Mouse (Mus musculus): ENCODE data around the gene Tnfrsf1a. TPM values are rescaled to one million over a fixed set of nuclear protein-coding genes. Genes with fewer than 3 reads are reported as not detected.

The Tnfrsf1a gene
- total and polyA plus RNA-seq, 3 experiments: 208 to 368 (median 308) TPM

DNA sequence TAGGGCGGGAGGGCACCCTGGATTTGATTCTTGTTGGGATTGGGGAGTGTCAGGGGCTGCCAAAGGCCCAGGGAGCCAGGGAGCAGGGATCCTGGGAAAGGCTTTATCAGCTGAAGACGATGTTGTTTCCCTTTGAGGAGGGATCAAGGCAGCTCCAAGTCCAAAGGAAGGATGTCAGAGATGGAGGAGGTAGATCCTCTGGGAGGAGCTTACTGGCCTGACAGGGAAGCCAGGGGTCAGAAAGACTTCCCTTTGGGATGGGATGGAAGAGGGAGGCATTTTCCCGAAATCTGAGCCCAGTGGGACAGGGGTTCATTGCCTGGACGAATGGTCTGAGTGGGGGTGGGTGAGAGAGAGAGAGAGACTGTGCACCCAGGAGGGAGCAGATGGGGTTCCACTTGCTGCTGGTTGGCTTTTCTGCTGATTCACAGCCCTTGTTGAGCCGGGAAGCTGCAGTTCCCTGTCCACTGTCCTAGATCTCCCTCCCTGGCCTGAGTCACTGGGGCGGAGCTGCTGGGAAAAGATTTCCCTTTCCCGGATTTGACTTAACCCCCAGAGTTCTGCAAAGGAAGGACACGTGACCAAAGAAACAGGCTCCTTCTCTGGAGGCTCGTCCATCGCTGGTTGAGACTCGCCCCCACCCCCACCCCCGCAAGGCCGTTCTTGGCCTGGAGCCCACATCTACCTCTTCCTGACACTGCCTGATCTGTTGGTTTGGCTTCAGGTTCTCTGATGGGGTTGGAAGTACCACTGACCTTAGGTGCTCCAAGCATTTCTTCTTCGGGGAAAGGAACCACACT, 5.4 kb downstream of the Tnfrsf1a start:
- peak; percentile 91 for DNase-seq

- no peak for DNase-seq
Observed at GRCm38 (mm10) chr6:125355197-125355741, 6.1 kb downstream of the Tnfrsf1a start.

DNA sequence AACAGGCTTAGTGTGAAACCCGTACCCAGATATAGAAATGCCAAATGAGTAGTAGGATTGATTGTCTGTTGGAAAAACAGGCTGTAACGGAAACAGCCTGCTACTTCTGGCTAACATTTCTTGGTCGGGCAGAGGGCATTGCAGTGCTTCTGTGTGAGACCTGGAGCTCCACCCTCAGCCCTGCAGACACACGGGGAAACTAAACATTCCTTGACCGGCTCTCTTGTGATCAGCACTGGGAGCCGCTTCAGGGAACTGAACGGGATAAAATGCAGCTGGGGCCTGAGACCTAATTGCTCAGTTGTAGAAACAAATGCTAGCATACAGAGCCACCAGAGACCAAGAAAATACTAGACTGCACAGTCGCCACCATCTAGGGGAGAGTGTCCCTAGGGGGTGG, 7.1 kb downstream of the Tnfrsf1a start:
- DNase-seq: no peak

- no peak for DNase-seq
Observed at GRCm38 (mm10) chr6:125357334-125357733, 8.2 kb downstream of the Tnfrsf1a start.

DNA sequence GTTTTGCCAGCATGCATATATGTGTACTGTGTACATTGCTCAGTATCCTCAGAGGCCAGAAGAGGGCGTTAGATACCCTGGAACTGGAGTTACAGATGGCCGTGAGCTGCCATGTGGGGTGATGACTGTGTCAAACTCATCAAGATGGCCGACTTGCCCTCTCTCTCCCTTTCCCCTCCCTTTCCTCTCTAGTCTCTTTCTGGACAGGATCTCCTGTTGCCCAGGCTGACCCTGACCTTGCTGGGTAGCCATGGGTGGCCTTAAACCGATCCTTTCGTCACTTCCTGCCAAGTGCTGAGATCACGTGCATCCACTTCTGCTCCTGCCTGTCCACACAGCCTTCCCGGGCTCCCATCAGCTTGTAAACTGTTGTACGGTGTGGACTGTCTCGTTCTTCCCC, 10.8 kb downstream of the Tnfrsf1a start:
- DNase-seq: peak; percentile 82

- no peak for DNase-seq
Observed at GRCm38 (mm10) chr6:125360846-125361245, 11.7 kb downstream of the Tnfrsf1a start.

DNA sequence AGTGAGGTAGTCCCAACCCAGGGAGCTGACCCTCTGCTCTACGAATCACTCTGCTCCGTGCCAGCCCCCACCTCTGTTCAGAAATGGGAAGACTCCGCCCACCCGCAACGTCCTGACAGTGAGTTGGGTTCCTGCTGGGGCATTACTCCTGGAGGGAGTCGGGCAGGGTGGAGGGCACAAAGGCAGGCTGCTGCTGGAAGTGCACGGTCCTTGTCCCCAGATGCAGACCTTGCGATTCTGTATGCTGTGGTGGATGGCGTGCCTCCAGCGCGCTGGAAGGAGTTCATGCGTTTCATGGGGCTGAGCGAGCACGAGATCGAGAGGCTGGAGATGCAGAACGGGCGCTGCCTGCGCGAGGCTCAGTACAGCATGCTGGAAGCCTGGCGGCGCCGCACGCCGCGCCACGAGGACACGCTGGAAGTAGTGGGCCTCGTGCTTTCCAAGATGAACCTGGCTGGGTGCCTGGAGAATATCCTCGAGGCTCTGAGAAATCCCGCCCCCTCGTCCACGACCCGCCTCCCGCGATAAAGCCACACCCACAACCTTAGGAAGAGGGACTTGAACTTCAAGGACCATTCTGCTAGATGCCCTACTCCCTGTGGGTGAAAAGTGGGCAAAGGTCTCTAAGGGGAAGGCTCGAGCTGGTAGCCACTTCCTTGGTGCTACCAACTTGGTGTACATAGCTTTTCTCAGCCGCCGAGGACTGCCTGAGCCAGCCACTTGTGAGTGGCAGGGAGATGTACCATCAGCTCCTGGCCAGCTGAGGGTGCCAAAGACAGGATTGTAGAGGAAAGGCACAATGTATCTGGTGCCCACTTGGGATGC, 12.5 kb downstream of the Tnfrsf1a start:
- DNase-seq: peak; percentile 74

DNA sequence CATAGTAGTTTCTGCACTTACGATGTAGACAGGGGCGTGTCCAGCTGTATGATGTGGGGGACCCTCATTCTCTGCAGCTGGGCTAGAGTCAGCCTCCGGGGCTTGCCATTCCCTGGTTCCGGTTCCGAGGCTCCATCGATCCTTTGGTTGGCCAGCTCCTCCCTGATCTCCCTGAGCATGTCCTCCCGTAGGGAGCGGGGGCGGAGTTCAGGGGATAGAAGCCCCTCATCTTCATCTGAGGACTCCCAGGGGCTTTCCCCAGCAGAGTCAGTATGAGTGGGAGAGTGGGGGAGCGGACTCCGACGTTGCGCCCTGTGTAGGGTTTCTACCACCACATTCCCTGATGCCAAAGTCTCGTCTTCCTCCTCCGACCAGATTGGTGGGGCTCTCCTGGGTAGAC, 13.9 kb downstream of the Tnfrsf1a start:
- no peak for DNase-seq

DNA sequence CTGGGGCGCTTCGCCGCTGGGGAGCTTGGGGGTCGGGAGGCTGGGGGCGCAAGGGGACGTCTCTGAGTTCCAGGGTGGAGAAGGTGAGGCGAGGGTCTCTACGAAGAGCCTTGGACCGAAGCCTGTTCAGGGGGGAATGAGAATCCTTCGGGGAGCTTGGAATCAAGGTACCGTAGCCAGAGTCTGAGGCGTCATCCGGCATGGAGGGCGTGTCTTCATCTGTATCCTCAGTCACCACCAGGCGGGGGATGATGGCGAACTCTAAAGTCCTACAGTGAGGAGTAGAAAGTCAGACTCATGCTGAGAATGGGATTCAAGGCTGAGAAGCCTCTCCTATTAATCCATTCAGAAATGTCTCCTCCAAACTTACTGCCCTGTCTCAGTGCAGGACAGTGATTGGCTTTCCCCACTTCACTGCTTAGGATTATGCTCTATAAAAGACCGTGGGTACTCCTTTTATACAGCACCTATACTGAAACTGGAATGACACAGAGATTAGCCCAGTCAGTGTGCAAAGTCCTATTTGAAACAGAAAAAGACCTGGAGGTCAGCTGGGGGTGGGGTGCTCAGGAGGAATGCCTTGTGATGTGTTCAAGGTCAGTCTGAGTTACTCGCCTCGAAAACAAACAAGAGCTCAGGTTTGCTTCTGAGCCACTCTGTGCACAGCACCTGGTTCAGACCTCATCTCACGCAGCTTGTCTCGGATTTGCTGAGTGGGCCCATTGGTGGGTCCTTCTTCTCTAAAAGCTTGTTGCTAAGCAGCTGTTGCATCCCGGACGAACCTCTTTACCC, 14.5 kb downstream of the Tnfrsf1a start:
- DNase-seq: no peak

DNA sequence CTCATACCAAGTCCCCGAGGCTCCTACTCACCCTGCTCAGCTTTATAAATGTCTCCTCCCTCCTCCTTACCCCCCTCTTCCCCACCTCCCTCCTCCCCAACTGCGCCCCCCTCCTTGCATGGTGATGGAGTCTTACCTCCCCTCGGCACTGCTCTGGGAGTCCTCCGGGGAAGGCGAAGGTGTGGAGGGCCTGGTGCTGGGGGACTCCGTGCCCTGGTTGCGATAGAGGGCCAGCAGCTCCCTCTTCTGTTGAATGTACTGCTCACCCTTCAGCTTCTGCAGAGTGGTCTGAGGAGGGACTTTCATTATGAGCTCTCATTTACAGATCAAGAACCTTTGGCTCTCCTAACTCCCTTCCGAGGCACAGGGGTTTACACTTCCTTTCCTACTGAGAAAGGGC, 15.3 kb downstream of the Tnfrsf1a start:
- no peak for DNase-seq

DNA sequence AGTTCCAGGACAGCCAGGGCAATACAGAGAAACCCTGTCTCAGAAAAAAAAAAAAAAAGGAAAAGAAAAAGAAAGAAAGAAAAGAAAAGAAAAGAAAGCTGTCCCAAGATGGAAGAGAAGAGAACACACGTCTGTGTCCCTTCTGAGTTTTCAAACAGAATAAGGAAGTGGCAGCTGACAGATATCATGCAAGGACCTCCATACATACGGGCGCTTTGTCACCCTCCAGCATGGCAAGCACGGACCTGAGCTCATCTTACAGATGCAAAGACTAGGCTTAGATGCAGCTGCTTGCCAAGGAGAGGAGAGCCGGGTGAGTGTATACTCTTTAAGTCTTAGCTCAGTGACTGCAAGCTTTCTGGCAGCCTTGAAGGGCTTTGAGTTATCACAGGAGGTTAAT, 16.4 kb downstream of the Tnfrsf1a start:
- no peak for DNase-seq

DNA sequence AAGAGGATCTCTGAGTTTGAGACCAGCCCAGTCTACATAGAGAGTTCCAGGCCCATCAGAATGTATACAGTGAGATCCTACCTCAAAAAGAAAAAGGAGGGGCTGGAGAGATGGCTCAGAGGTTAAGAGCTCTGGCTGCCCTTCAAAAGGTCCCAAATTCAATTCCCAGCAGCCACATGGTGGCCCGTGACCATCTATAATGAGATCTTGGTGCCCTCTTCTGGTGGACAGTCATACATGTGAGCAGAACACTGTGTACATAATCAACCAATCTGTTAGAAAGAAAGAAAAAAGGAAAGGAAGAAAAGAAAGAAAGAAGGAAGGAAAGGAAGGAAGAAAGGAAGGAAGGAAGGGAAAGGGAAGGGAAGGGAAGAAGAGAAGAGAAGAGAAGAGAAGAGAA, 17.0 kb downstream of the Tnfrsf1a start:
- no peak for DNase-seq

DNA sequence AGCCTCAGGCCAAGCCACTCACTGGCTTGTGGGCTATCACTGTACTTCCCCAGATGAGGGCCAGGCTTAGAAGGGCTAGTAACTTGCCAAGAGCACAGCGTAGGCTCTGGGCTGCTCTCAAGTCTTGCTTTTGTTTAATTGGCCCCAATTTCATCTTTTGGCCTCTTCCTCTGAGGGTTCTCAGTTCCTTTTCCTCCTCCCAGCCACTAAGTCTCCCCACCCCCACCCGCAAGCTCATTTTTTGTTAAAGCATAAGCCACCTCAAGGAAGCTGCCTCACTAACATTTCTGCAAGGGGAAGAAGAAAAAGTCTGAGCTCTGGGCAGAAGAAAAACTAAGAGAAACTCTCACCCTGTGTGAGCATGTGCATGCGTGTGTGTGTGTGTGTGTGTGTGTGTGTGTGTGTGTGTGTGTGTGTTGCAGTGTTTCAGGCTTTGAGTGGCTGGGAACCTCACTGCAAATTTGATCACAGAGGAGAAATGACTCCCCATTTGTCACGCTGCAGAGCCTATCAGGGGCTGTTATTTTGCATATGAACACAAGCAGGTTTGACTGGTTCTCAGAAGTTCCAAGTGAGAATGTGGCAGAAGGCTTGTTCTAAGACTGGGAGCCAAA, 18.7 kb downstream of the Tnfrsf1a start:
- DNase-seq: no peak

DNA sequence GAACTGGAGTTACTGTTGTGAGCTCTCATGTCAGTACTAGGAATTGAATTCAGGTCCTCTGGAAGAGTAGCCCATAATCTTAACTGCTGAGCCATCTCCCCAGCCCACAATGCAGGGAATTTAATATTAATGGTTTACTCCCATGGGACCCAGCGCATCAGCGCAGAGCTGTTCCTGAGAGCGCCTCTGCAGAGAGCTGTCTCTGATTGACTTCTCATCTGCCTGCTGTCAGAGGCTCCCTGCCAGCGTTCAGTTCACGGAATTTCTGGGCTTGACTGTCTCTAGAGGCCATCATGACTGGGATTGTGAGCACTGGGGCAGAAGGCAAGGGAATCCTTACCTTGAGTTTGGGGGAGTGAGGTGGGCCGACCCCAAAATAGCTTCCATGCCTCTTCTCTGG, 27.9 kb downstream of the Tnfrsf1a start:
- no peak for DNase-seq

DNA sequence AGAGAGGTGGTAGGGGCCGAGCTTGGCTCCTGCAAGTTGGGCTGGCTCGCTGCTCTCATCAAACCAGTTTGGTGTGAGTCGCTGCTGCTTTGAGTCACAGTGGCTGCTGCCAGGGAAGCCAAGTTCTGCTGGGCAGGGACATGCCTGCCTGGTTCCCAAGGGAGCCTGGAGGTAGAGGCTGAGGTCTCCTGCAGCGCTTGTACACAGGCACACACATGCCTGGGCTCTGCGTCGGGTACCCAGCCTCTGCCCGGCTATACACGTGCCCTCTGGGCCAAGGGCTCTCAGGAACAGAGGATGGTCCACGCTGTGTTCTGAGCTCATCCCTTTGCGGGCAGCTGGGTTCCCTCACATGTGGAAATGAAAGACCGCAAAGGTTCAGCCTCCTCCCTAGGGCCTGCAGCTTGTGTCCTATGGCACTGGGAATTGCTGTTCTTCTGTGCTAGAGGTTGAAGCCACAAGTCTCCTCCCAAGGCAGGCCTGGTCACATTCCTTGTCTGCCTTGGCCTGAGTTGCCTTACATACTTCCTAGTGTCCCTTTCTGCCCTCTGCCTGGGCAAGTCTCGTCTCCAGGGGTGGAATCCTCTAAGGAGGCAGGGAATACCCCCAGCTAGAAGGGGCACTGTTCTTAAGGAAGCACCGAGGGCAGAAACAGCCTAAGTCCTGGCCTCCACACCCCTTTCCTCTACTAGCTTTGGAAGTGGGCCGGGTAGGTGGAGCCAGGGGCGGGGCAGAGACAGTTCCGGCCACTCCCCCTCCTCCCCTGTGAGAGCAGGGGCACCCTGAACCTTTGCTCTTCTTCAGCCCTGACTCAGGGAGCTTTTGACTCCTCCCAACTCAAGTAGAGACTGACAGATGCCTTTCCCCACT, 28.7 kb downstream of the Tnfrsf1a start:
- peak; percentile 88 for DNase-seq

GRCm38 (mm10) chr6:125378621-125379020, 29.5 kb downstream of the Tnfrsf1a start:
- no peak for DNase-seq

DNA sequence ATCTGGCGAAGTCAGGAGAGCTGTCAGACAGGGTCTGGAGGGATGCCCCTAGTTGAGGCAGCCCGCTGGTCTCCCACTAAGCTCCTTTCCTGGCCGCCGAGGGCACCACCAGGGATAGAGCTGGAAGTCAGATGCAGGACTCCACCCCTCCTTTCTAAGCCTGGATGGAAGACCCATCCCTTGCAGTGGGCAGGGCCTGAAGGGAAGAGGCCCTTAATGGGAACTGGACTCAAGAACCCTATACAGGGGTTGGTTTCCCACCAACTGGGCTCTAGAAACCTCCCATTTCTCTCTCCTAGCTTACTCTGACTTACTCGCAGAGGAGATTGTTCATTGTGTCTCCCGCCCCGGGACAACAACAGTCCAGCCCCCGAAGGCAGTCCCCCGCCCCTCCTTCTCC, 30.6 kb downstream of the Tnfrsf1a start:
- DNase-seq: no peak

GRCm38 (mm10) chr6:125380372-125381360, 31.5 kb downstream of the Tnfrsf1a start, which contains the start of gene Plekhg6:
Gene Plekhg6 (minus strand): TSS chr6:125380793.
- peak; percentile 58 for DNase-seq

GRCm38 (mm10) chr6:125382024-125382423, 32.9 kb downstream of the Tnfrsf1a start:
- DNase-seq: no peak

Data from adrenal gland, adult 2 months (tissue).